ENCODE assay signal across 19 mouse cellular contexts in the genomic region with DNA sequence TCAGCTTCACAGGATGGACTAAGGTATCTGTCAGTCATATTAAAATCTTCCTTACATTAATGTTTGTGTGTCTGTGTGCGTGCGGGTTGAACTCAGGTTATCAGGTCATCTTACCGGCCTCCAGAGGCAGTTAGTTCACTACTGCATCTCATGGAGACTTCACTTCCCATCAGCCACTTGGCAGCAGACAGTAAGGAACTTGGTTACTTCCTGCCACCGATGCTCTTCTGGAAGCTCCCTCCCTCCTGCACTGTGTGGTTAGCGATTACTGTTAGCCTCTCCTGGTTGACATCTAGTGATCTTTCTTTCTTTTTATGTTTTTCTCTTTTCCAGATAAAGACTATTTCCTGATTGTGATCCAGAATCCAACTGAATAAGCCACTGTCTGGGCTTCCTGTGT.
"Had no signal": no experiment of that assay in that cellular context is flagged by ENCODE, and none has a peak within 500 bp of the region (broad histone marks: within the 10 kb centered on the region; RNA-seq: fewer than 3 reads in every experiment).

No protein-coding gene starts in this region.

- H3K27ac ChIP-seq: midbrain, embryonic 10.5 days; midbrain, embryonic 12.5 days; neural tube, embryonic 13.5 days; neural tube, embryonic 15.5 days had no signal

- H3K4me1 ChIP-seq: midbrain, embryonic 10.5 days; midbrain, embryonic 12.5 days; neural tube, embryonic 13.5 days; neural tube, embryonic 15.5 days had no signal

- H3K27me3 ChIP-seq: midbrain, embryonic 12.5 days; neural tube, embryonic 13.5 days; neural tube, embryonic 15.5 days had no signal

- ATAC-seq: midbrain, embryonic 16.5 days had no signal

- H3K4me3 ChIP-seq: midbrain, embryonic 10.5 days; midbrain, embryonic 12.5 days; myocyte; neural tube, embryonic 13.5 days; neural tube, embryonic 15.5 days had no signal

- DNase-seq: lung, adult 18-20 months; lung, embryonic 14.5 days; lung, postnatal 10 days; lung, postnatal 4 days; midbrain, embryonic 14.5 days; retina, postnatal 1 day; right cerebral cortex, adult 18-20 months; right cerebral cortex, postnatal 25 days; right cerebral cortex, postnatal 4 days; spleen, adult 18-20 months; thymus, adult 18-20 months; thymus, postnatal 14 days; thymus, postnatal 36 days had no signal

- H3K4me2 ChIP-seq: lung, embryonic 14.5 days; midbrain, embryonic 12.5 days; neural tube, embryonic 13.5 days; neural tube, embryonic 15.5 days had no signal

- H3K9me3 ChIP-seq: midbrain, embryonic 10.5 days; midbrain, embryonic 12.5 days; neural tube, embryonic 13.5 days; neural tube, embryonic 15.5 days had no signal

- H3K9ac ChIP-seq: lung, embryonic 14.5 days; midbrain, embryonic 12.5 days; neural tube, embryonic 13.5 days; neural tube, embryonic 15.5 days had no signal
